Mouse (Mus musculus): ENCODE results near the gene Sppl2a.
"Not testable (repeated sequence)": the region's sequence is repeated elsewhere in the genome, so short reads cannot be mapped to it uniquely, and the experiment has no call there.

Gene Sppl2a

DNA sequence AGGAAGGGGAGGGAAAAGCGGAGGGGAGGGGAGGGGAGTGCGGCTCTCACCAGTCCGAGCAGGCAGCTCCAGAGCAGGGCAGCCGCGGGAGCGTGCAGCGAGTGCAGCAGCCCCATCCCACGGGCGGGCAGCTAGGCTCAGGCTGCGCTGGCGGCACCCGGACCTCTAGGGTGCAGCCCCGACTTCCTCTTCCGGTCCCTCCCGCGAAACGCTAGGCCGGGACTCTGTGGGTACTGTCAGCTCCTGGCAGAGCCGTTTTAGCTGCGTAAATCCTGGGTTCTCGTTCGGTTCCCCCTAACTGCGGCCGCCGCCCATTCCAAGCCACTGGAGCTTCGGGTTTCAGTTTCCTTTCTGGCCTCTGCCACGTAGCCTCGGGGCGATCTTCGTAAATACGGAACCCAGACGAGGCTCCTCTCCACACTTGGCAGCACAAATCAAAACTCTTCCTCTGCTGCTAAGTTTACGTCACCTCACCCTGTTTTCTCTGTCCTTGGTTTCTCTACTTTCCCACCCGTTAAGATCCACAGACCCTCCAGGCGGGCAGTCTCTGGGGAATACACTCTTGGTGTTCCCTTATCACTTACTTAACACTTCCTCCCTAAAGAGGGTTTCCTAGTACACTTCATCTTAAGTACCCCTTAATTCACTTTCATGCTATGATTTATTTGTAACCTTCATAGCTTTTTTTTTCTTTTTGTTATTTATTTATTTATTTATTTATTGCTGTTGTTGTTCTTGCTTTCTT is at the start of gene Sppl2a:
Sppl2a (minus strand) TSS at position 339 of the 745 bp plus-strand sequence.
- DNase-seq (ENCODE audit: low spot score): peak; percentile 90

GRCm38 (mm10) chr2:126977428-126977827 is 44.4 kb upstream of the Sppl2a start:
- DNase-seq (ENCODE audit: low spot score): no peak

GRCm38 (mm10) chr2:126961696-126962095 is 28.7 kb upstream of the Sppl2a start:
- DNase-seq (ENCODE audit: low spot score): no peak

DNA sequence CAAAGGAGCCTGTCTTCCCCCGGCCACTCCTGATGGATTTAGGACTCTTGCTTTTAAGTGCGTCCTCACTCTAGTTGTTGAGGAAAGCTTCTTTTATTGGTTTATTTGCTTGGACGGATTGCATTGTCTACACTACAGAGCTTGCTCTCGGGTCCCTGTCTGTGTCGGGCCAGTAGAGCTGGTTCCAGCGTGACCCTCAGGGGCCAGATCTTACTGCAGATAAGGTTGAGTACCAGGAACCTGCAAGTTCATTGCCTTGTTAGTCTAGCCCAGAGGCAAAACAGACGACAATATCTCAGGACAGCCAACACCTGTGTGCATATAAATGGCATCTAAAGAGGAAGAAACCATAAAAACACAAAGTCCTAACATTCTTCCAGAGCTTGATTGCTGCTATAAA is 22.6 kb upstream of the Sppl2a start:
- DNase-seq (ENCODE audit: low spot score): no peak

DNA sequence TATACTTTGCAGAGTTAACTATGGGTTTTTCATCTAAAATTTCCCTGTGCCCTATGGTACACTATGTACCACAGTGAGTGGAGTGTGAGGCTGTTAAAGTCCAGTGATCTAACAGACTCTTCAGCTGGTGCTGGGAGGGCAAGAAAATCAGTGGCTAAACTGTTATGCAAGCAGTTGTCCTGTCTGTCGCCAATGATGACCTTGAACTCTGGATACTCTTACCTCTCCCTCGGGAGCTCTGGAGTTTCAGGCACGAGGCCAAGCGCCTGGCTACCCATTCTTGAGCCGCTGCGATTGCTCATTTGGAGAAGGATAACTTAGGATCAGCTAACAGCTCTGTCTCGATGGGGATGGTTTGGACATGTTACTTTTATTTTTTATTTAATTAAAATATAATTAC is 18.1 kb upstream of the Sppl2a start:
- no peak for DNase-seq (ENCODE audit: low spot score)

DNA sequence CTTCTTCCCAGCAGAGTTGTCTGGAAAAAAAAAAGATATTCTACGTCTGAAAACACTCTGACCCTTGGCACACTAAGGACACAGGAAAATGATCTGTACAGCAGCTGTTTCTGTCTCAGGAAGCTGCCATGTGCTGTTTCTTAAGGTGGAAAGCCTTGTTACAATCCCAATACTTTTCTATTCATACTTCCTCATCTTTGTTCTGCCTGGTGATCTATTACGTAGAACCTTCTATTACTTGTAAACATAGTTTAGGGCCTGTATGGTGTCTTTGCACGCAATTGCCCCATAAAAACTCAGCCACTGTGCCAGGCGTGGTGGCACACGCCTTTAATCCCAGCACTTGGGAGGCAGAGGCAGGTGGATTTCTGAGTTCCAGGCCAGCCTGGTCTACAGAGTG is 17.4 kb upstream of the Sppl2a start:
- no peak for DNase-seq (ENCODE audit: low spot score)

DNA sequence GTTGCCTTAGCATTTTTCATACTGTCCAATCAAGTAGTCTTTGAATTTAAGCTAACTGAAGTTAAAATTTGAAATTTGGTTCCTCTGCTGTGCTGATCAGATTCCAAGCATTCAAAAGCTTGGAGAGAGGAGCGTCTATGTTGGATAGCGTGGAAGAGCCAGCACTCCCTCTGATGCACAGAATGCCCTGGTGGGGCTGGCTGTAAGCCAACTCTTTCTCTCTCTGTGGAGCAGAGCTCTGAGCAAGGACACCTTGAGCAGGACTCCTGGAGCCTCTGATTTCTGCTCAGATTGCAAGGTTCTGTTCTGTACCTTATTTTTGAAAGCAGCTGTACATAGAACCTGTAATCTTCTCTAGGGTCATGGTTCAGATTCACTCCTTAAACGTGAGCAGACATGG is 16.8 kb upstream of the Sppl2a start:
- DNase-seq (ENCODE audit: low spot score): no peak

- not testable (repeated sequence) for DNase-seq (ENCODE audit: low spot score)
Observed at GRCm38 (mm10) chr2:126949297-126949696, 16.3 kb upstream of the Sppl2a start.

- no peak for DNase-seq (ENCODE audit: low spot score)
Observed at GRCm38 (mm10) chr2:126948231-126948630, 15.2 kb upstream of the Sppl2a start.

DNA sequence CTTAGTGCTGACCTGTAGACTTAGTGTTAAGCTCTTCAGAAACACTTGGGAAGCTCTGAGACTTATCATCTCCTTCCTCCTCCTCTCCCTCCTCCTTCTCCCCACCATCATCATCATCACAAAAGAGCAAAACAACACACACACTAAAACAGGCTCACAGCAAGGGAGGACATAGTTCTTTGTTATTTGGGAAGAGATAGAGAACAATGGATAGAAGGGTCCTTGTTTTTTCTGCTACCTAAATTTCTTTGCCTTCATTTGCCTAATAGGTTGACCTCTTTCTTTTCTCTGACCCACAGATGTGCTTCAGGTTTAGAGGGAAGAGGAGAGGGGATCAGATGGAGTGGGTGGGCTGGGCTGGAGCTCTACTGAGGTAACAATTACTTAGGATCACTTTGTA is 14.6 kb upstream of the Sppl2a start:
- DNase-seq (ENCODE audit: low spot score): no peak

DNA sequence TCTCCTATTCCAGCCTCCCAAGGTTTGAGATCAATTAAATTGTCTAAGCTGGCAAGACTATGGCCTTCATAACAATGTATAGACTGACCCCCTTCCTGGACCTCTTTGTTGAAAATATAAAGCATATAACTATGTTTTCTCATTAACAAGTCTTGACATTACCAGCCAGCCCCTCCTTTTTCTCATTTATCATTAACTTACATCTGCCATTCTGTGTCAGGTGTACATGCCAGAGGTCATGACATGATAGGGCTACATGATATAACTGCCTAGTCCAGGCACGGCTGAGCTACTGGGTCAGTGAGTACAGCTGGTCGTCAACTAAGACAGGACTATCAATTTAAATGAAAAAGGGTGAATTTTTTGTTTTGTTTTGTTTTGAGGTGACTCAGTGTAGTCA is 10.2 kb upstream of the Sppl2a start:
- DNase-seq (ENCODE audit: low spot score): no peak

- no peak for DNase-seq (ENCODE audit: low spot score)
Observed at GRCm38 (mm10) chr2:126940314-126940866, 7.4 kb upstream of the Sppl2a start.

DNA sequence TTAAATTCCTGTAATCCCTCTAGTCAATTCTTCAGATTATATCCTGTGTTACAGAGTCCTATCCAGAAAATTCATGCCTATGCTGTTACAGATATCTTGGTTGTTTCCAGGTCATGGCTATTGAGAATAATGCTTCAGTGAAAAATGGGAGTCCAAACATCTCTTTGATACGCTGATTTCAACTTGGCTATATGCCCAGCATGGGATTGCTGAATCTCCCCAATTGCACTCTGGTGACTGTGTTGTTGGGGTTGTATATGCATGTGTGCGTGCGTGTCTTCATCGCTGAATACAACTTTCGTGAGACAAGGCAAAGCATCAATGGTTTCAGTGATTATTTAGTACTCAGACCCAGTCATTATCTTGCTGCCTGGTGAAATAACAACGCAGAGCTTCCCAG is 5.0 kb upstream of the Sppl2a start:
- DNase-seq (ENCODE audit: low spot score): no peak

- no peak for DNase-seq (ENCODE audit: low spot score)
Observed at GRCm38 (mm10) chr2:126933921-126934320, 886 bp upstream of the Sppl2a start.

GRCm38 (mm10) chr2:126932261-126932896 is 656 bp downstream of the Sppl2a start:
- DNase-seq (ENCODE audit: low spot score): no peak

GRCm38 (mm10) chr2:126931784-126932183 is 1.3 kb downstream of the Sppl2a start:
- no peak for DNase-seq (ENCODE audit: low spot score)

GRCm38 (mm10) chr2:126928681-126929080 is 4.4 kb downstream of the Sppl2a start:
- DNase-seq (ENCODE audit: low spot score): no peak

GRCm38 (mm10) chr2:126920358-126921060 is 12.5 kb downstream of the Sppl2a start:
- DNase-seq (ENCODE audit: low spot score): no peak

DNA sequence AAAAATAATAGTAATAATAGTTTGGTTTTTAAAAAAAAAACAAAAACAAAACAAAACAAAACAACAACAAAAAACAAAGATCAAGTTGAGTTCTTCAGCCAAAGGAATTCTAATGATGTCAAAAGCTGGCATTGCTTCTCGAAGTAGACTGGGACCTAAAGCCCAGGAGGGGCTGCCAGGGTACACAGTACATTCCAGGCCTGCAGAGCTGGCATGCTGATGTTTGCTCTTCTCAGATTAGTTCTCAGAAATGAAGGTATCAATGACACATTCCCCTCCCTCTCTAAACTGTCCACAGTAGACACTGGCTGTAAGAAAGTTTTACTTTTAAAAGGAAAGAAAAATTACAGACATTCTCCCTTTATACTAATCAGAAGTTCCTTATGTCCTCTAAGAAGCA is 16.8 kb downstream of the Sppl2a start:
- DNase-seq (ENCODE audit: low spot score): no peak

- DNase-seq (ENCODE audit: low spot score): no peak
Observed at GRCm38 (mm10) chr2:126914096-126914495, 18.9 kb downstream of the Sppl2a start.

GRCm38 (mm10) chr2:126904162-126904561 is 28.9 kb downstream of the Sppl2a start:
- no peak for DNase-seq (ENCODE audit: low spot score)

GRCm38 (mm10) chr2:126897511-126897910 is 35.5 kb downstream of the Sppl2a start:
- DNase-seq (ENCODE audit: low spot score): no peak

GRCm38 (mm10) chr2:126896941-126897340 is 36.1 kb downstream of the Sppl2a start:
- no peak for DNase-seq (ENCODE audit: low spot score)

All from yolk sac, embryonic 10.5 days (tissue).